Mouse (Mus musculus): Measurements from ENCODE around the gene Deup1.
"Not testable (repeated sequence)": the region's sequence is repeated elsewhere in the genome, so short reads cannot be mapped to it uniquely, and the experiment has no call there.

Deup1 gene

DNA sequence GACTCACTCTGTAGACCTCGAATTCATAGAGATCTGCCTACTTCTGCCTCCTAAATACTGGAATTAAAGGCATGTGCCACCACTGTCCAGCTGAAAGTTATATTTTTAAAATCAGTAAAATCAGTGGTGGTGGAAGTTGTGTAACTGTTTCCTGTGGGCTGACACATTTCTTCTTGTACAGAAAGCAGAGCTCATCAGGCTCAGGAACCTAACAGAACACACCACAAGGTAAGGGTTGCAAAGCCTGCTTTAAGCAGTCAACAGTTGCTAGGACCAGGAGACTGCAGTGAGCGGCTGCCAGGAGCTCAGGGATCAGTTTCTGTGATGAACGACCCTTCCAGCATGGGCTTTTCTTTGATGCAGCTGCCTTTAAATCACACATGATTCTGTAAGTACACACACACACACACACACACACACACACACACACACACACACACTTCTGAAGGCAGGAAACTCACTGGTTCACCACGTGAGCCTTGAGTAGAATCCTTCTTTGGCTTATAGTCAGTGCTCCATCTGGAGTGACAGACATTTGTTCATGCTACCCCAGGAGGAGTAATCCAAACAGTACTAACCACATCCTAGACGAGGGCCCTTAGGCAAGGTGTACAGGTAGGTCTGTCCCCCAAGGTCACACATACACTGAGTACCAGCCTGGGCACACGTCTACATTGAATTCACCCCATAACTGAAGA lies 40.4 kb downstream of the Deup1 start:
- DNase-seq (ENCODE audit: low spot score), result no peak

DNA sequence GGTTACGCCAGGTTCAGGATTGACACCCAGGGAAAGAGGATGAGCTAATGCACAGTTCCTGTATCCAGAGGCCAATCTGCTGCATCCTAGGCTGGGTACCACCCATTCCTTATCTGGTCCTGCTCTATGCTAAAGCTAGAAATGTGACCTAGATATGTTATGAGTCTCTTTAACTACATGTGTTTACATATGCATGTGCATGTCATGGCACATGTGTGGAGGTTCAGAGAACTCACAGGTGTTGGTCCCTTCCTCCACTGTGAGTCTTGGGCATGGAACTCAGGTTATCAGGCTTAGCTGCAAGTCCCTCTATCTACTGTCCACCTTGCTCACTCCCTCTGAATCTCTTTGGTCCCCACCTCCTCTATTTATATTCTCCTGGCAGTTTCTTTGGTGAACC lies 41.8 kb downstream of the Deup1 start:
- DNase-seq (ENCODE audit: low spot score), result no peak

DNA sequence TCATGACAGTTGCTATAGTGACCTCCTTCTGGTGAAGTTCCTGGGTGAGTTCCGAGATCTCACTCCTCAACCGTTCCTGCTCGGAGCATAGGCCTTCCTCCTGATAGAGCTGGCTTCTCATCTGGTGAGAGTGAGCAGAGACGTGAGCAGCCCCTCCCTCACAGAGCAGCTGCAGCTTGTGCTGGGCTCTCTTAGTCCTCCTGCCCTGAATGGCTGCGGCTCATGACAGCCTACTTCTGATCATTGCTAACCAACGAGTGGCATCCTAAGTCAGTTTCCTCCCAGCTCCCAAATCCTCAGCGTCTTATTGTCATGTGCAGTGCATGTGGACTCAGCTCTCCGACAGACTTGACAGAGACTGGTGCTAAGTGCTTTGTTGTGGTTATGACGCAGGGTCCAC lies 43.5 kb downstream of the Deup1 start:
- DNase-seq (ENCODE audit: low spot score), result no peak

DNA sequence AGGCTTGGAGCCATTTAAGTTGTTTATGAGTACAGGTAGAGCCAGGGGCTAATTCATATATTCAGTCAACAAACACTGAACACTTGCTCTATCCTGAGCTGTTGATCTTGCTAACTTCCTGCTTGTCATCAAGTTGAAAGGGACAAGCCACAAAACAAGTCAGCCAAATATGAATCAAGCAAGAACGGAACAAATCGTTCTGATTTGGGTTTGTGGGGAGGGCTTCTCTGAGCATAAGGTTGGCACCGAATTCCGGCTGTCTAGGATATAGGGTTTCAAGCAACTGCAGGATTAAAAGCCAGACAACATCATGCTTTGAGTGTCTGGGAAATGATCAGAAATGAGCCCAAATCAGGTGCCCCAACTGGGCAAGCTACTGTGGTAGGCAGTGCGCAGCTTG lies 45.7 kb downstream of the Deup1 start:
- DNase-seq (ENCODE audit: low spot score), result no peak

DNA sequence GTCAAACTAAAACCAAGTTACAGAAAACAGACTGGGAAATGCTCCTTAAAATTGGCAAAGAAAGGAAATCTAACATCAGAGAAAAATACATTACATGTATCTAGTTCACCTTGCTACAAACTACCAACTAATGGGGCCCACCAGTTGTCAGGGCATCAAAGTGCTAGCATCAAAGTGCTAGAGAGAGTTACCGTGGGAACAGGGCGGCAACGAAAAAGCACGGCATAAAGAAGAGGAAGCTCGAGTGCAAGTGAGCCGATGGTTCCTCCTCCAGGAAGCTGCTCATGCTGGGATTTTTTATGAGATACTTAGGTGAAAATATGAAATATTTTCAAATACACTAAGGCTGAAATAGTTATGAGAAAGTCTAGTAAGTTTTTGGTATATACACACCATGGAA lies 47.6 kb downstream of the Deup1 start:
- DNase-seq (ENCODE audit: low spot score), result no peak

DNA sequence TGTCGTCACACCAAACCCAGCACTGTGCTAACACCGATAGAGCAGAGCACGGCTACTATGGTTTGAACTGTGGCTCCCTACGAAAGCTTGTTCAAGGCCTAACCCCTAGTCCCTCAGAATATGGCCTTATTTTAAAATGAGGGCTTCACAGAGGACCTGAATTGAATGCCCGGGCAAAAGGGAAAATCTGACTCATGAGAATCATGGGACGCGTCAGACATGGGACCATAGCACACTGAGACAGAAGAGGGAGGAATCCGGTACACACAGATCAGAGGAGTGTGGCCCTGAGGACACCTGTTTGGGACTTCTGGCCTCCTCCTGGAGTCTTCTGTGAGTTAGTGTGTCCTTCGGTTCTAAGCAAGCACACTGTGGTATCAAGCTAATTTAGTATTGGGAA lies 48.8 kb downstream of the Deup1 start:
- DNase-seq (ENCODE audit: low spot score), result no peak

DNA sequence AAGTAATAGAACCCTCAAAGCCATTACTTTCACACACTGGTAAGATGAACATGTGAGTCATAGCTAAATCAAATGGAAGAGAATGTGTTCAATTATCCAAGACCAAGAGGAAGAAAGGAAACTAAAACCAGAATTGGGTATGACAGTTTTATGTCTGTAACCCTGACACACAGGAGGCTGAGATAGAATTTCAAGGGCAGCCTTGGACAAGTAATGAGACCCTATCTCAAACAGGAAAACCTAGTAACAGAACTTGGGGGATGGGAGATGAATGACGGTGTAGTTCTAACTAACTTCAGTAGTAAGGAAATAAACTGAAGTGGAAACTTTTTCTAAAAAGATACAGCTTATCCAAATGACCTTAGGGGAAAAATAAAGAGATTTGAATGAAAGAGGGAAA lies 49.3 kb downstream of the Deup1 start:
- DNase-seq (ENCODE audit: low spot score), result no peak

DNA sequence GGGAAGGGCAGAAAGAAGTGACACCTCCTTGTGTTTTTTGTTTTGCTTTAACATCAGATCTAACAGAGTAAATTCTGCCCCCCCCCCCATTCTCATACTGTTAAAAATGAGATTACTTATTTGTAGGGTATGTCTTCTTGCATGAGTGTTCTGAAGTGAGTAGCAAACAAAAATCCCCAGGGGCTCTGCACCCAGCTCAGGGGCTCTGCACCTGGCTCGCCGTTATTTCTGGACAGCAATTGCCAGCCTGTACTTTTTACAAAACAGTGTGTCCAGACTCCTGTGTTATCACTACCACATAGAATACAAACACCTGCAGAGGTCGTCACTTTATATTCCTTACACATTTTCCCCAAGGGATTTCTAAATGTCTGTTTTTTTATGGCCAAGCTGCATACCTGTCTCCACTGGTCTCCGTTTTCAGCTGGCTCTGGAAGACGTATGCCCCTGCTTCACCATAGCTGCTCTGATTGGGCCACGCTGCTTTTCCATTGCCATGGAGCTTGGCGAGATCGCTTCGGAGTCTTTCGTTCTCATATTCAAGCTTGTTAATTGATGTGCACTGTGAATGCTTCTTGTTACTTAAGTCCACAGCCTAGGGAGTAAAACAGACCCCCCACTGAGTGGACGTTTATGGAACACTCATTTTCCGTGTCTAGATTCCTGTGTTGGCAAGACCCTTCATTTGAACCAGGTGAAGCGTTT lies 52.8 kb downstream of the Deup1 start:
- no peak for DNase-seq (ENCODE audit: low spot score)

DNA sequence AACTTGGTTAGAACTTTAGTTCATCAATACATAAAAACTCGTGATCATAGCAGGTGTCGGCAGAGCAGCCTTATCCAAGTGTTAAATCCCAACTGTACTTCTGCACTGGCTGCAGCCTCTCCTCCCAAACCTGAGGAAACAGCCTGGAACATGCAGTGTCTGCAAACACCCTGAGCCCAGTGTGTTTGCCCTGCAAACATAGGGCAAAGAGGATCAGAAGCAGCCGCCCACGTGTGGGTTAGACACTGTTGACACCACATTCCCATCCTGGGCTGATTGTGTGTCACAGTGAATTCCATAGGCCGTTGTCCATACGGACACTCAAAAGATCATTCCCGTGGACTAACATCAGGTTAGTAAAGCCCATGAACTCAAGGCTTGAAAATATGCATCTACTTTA lies 65.4 kb downstream of the Deup1 start:
- DNase-seq (ENCODE audit: low spot score), result no peak

DNA sequence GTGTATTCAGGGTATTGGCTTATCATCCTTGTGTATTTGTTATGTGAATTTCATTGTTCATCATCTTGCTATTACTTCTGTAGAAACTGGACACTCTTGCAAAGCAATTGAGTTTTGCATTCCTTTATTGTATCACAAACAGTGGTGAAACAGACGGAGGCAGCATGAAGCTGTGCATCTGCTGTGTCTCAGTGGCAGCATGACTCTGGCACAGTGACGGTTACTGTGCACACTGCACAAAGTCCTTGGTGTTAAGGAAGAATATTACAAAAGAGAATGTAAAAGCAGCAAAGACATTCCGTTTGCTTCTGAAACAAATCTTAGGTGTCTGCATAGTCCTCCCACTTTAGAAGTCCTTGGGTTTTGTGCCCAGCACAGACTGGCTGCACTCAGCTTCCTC lies 67.3 kb downstream of the Deup1 start:
- DNase-seq (ENCODE audit: low spot score), result no peak

DNA sequence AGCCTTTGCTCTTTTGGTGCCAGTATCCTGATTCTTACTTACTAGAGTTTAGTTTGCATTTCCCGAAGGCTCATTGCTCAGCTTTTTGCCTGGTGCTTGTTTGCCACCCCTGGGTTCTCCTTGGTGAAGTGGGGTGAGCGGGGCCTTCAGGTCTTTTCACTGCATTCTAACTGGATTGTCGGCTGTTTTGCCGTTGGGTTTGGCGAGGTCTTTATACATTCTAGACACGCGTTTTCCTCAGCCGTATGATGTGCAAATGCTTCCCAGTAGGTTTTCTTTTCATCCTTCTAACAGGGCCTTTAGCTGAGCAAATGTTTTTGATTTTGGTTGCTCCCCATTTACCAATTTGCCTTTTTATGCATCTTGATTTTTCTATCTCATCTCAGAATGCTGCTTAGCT lies 74.4 kb downstream of the Deup1 start:
- no peak for DNase-seq (ENCODE audit: low spot score)

DNA sequence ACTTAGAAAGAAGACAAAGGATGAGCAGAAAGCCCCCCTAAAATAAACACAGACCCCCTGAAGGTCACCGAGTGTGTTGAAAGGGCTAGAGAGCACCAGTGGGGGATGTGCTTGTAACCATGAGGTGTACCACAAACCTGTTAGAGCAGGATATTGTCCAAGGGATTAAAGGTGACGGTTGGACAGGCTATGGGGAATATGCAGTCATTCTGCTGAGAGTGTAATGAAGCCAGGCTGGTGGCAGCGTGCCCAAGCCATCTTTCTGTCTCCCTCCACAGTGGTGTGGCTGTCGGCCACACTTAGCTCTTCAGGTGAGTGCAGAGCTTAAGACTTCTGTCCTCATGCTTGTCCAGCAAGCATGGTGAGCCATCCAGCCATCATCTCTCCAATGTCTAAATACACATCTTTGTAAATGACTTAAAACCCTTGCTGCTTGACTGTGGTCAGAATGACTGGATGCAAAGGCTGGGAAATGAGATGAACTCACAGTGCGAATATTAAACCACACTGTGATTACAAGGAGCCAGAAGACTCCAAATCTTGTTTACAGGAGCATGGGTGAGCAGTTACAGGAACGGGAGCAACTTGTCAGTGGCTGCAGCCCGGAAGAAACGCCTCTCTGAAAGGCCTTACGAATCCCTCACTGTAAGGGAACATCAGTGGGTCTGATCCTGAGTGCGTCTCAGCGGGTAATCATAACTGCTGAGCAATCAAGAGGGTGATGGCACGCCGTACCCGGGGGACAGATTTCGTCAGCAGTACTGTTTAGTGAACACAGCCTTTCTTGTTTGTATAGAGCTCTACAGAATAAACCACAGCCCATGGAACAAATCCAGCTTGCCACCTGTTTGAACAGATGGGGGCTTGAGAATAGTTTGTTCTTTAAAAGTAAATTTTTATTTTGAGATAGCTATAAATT lies 75.5 kb downstream of the Deup1 start:
- no peak for DNase-seq (ENCODE audit: low spot score)

DNA sequence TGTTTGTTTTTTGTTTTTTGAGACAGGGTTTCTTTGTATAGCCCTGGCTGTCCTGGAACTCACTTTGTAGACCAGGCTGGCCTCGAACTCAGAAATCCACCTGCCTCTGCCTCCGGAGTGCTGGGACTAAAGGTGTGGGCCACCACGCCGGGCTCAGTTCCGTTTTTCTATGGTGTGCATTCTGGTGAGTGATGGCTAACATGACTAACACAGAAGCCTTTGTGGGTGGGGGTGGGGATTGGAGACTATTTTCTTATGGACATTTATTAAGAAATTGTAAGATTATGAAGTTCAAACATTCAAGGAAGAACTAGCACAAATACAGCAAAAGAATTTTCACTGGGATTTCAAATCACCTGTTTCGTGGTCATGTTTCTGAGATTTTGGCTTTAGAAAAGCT lies 76.7 kb downstream of the Deup1 start:
- DNase-seq (ENCODE audit: low spot score), result not testable (repeated sequence)

DNA sequence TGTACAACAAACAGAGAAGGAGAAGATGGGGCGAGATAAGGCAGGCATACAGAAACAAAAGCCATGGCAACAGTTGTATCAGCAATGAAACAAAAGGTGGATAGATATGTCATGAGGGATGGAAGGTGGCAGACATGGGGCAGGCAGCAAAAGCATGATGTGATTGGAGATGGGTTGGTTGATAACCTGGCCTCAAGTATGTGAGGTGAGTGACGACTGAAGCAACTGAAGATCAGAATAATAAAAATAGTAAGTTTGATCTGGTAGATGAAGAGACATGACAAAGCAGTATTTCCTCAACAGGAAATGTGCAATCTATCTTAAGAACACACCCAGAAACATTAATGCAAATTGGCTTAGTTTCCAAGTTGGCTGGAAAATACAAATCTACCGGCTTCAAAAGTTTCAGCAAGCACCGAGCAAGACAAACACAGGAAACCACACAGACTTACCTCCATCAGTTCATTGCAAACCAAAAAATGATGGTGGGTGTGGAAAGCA lies 77.2 kb downstream of the Deup1 start:
- no peak for DNase-seq (ENCODE audit: low spot score)

DNA sequence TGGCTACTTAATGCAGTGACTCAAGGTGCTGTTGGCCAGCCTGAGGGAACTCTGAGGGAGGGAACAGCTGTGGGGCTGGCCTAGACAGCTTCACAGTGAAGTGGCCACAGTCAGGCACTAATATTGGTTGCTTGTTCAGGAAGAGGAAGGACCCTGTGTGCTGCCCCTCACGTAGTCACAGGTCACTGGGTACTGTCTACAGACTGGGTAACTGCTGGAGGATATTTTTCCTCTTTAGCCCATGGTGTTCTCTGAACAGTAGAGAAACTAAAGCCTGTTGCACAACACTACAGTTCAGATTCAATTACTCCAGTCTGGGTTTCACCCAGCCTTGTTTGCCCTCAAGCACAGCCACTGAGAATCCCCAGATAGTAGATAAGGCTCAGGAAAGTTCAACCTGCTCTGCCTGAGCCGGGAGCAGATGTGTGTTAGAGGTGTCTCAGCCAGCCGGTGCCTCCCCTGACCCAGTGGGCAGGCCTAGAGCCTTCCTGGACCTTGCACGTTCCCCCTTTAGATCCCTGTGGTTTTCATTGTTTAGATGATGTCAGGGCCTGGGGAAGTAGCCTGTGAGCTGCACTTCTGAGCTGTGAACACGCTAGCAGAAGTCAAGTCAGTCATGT lies 85.9 kb downstream of the Deup1 start:
- DNase-seq (ENCODE audit: low spot score), result peak; percentile 63

DNA sequence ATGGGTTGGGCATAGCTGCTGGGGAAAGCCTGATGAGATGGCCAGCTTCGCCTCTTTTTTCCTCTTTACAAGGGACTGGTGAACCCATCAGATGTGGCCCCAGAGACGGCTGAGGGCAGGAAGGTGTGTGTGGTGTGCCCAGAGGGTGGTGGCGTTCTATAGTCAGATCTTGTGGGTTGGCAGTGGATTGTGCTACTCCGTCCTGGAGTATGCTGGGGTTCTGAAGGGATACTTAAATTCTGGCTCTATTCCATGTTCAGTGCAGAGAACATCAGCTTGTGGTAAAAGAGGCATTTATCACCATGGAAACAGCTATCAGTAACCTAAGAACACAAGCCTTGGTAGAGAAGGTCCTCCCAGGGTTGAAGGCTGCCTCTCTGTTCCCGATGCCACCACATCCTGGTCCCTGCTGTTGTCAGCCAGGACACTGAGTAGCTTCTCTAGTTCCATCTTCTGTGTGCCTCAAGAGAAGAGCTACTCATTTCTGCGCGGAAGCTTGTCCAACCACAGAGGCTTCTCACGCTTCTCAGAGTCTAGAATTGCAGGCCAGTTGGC lies 88.7 kb downstream of the Deup1 start:
- no peak for DNase-seq (ENCODE audit: low spot score)

DNA sequence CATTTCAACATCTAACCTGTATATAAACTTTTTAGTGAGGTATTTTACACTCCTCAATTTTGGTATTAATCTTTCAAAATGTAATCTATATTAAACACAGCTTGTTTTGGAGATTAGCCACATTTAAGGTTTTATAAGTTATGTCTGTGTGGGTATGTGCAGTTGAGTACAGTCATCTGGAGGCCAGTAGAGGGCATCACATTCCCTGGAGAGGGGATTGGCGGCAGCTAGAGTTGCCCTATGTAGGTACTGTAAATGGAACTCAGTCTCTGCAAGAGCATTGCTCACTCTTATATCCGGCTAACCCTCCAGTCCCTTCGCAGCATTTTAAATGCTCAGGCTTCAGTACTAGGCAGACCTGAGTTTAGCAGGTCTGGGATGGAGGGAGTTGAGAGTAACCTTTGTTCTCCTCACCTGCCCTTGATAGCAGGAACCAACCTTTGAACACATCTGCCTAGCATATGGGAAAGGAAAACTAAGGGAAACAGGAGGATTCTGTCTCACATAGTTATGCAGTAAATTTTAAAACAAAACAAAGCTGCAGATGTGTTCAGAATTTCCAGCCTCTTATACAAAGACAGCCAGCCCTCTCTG lies 90.2 kb downstream of the Deup1 start:
- peak; percentile 35 for DNase-seq (ENCODE audit: low spot score)

DNA sequence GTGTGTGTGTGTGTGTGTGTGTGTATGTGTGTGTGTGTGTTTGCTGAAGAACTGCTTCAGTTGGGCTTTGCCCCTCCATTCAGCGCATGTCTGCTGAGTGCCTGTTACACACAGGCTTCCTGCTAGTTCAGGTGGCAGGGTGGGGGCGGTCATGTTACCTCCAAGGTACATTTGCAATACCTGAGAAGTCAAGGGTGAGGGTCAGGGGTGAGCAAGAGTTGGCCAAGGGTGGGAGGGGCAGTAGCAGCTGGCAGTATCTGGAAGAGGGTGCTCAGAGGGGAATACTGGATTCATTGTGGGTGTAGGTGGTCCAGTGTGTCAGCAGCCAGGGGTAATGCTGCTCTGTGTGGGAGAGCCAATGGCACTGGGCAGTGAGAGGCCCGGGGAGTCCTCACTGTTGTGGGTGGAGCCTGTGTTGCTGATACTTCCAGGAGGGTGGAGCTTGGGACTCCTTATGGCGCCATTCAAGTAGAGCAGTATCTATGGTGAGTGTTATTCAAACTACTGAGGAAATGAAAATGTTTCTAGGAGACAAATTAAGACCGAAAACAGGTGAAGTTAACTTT lies 90.8 kb downstream of the Deup1 start:
- DNase-seq (ENCODE audit: low spot score), result peak; percentile 75

DNA sequence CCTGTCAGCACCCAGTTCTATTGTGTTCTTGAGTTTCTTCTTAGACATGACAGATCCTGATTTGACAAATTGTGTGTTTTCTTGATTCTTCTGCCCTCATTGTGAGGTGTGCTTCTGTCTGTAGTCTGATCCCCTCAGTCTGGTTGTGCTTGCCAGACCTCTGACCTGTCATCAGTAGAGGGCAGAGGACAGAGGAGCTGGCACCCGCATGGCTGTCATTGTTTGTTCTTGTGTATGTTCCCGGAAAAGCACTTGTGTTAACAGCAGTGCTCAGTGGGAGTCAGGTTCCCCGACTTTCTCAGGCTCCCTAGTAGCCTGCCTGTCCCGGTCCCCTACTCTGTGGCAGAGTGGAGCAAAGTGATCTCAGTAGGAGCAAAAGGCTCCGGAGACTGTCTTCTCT lies 92.3 kb downstream of the Deup1 start:
- peak; percentile 26 for DNase-seq (ENCODE audit: low spot score)

DNA sequence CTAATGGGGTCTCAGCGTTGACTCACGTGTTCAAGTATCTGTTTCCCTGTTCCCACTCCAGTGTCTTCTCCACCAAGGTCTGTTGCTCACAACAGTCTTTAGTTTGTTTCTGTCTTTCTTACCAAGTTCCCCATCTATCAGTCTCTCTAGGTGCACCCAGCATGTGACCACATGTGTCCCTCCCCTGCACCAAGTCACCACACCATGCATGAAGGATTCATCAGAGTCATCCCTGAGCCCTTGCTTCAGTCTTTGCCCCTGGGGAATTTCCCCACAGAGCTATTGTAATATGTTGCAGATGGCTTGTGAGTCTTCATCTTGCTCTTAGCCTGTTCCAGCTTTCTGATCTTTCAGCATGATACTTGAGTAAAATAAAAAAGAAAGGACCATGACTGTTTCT lies 93.6 kb downstream of the Deup1 start:
- no peak for DNase-seq (ENCODE audit: low spot score)

Measured in yolk sac, embryonic 10.5 days (tissue).